Mouse (Mus musculus) embryo, embryonic 11 days (tissue): Measurements from ENCODE around the gene Gm8660.
"Not testable (repeated sequence)": the region's sequence is repeated elsewhere in the genome, so short reads cannot be mapped to it uniquely, and the experiment has no call there.

Source experiments
- DNase-seq: peaks from one replicate; pipeline ENCODE4 v3.0.0-alpha.2; 2015

The Gm8660 gene

GRCm38 (mm10) chr7:22370939-22371338 is at the start of gene Gm8660:
Gm8660 (minus strand) TSS chr7:22371039.
- DNase-seq = not testable (repeated sequence)

- not testable (repeated sequence) for DNase-seq
Observed at GRCm38 (mm10) chr7:22413283-22413682, 42.4 kb upstream of the Gm8660 start, which contains the start of gene Vmn1r148. Vmn1r148 (plus strand) TSS chr7:22413583.

- not testable (repeated sequence) for DNase-seq
Observed at GRCm38 (mm10) chr7:22329617-22330016, 41.2 kb downstream of the Gm8660 start, which contains the start of gene Gm4187. Gm4187 (minus strand) TSS chr7:22329717.
